Mouse (Mus musculus) limb, embryonic 11.5 days (tissue): Measurements from ENCODE around the gene Wars. TPM values are rescaled to one million over a fixed set of nuclear protein-coding genes. Genes with fewer than 3 reads are reported as not detected.

Source experiments
- ATAC-seq: fragments of 200-750 bp; cut with Nextera tagmentation; 2 replicates; pipeline ENCODE4 v1.8.0; 2017; ENCODE audit warnings: low read depth; ENCODE audit not compliant: insufficient number of reproducible peaks, low FRiP score, low TSS enrichment
- DNase-seq: peaks from one replicate; pipeline ENCODE4 v3.0.0-alpha.2; 2015; ENCODE audit warnings: low spot score
- H3K27ac ChIP-seq: fragments of 300-500 bp; sonication (generic); replicated peaks from 2 replicates; pipeline ENCODE4 v1.5.1; 2014; ENCODE audit warnings: low read depth, mild to moderate bottlenecking, low read length
- H3K27me3 ChIP-seq: fragments of 300-500 bp; sonication (generic); 2 replicates; pipeline ENCODE4 v1.6.1; 2014; ENCODE audit warnings: mild to moderate bottlenecking, low read length, mixed read lengths; ENCODE audit not compliant: control insufficient read depth, insufficient read depth
- H3K36me3 ChIP-seq: fragments of 300-500 bp; sonication (generic); 2 replicates; pipeline ENCODE4 v1.6.1; 2014; ENCODE audit warnings: mild to moderate bottlenecking, low read length, moderate library complexity, mixed read lengths; ENCODE audit not compliant: control insufficient read depth, insufficient read depth
- H3K4me1 ChIP-seq: fragments of 300-500 bp; sonication (generic); 2 replicates; pipeline ENCODE4 v1.6.1; 2014; ENCODE audit warnings: low read length, mixed read lengths; ENCODE audit not compliant: control insufficient read depth, insufficient read depth
- H3K4me2 ChIP-seq: fragments of 300-500 bp; sonication (generic); 2 replicates; pipeline ENCODE4 v1.6.1; 2014; ENCODE audit warnings: low read depth, mild to moderate bottlenecking, moderate library complexity; ENCODE audit not compliant: severe bottlenecking
- H3K4me3 ChIP-seq: fragments of 300-500 bp; sonication (generic); 2 replicates; pipeline ENCODE4 v1.5.1; 2014; ENCODE audit warnings: low read depth, low read length
- H3K9ac ChIP-seq: fragments of 300-500 bp; sonication (generic); 2 replicates; pipeline ENCODE4 v1.6.1; 2014; ENCODE audit warnings: mild to moderate bottlenecking, low read length
- H3K9me3 ChIP-seq: fragments of 300-500 bp; sonication (generic); 2 replicates; pipeline ENCODE4 v1.6.1; 2016; ENCODE audit warnings: low read length; ENCODE audit not compliant: control insufficient read depth
- WGBS: fragments of 180-500 bp; shearing (Covaris S2); extraction: QIAGEN DNeasy Blood & Tissue Kit; methylation state at CpG from one replicate; pipeline ENCODE4 v1.1.7; 2014; 5-methylcytosine and 5-hydroxymethylcytosine counted together
- polyA plus RNA-seq: library from polyadenylated mRNA; unstranded; fragments of >200 nt; fragmentation: Nextera tagmentation; extraction: Ambion mirVana; gene quantifications from 2 replicates; pipeline ENCODE4 v1.2.1, GENCODE M21; 2014

Gene Wars
- polyA plus RNA-seq, 1 experiment from 2014 or later = 117 TPM

- Histone ChIP-seq H3K4me1 (peaks cover 50% of the 10 kb centered on the region), H3K27ac (no peak overlapping the region), H3K4me3 (no peak overlapping the region), H3K9ac (no peak overlapping the region), H3K27me3 (no peaks in the 10 kb centered on the region), H3K4me2 (no peak overlapping the region), H3K9me3 (no peaks in the 10 kb centered on the region), H3K36me3 (no peaks in the 10 kb centered on the region; the same call in 1 of the 2 replicates)
- 0 out of 2 replicates have a peak, but pooled peaks have one; percentile 44 for ATAC-seq
- 49% methylated on average over 7 of the region's 7 CpGs for WGBS
- DNase-seq = peak; percentile 56
These were observed 22.6 kb upstream of the Wars start for GRCm38 (mm10) chr12:108916447-108917042.

GRCm38 (mm10) chr12:108915893-108916292 lies 21.9 kb upstream of the Wars start:
- Histone ChIP-seq H3K4me2 (no peak overlapping the region; the same call in 1 of the 2 replicates), H3K36me3 (no peaks in the 10 kb centered on the region; the same call in 1 of the 2 replicates), H3K4me3 (no peak overlapping the region), H3K27me3 (no peaks in the 10 kb centered on the region), H3K9ac (no peak overlapping the region), H3K4me1 (peaks cover 50% of the 10 kb centered on the region), H3K27ac (no peak overlapping the region), H3K9me3 (no peaks in the 10 kb centered on the region)
- peak; percentile 75 for DNase-seq
- 20% methylated on average over 6 of the region's 6 CpGs for WGBS
- peak; percentile 48; the same call in 1 of the 2 replicates for ATAC-seq

GRCm38 (mm10) chr12:108914709-108915340 lies 20.9 kb upstream of the Wars start:
- peak overlapping the region; percentile 22; the same call in 1 of the 2 replicates for H3K4me2 ChIP-seq
- no peaks in the 10 kb centered on the region for H3K27me3 ChIP-seq
- no peak overlapping the region for H3K4me3 ChIP-seq
- no peaks in the 10 kb centered on the region; the same call in 1 of the 2 replicates for H3K36me3 ChIP-seq
- H3K9ac ChIP-seq = 0 out of 2 replicates have a peak overlapping the region, but pooled peaks have one; percentile 23
- DNase-seq (peak; percentile 67), ATAC-seq (peak; percentile 44; the same call in 1 of the 2 replicates)
- peak overlapping the region; percentile 75 for H3K27ac ChIP-seq
- peaks cover 50% of the 10 kb centered on the region for H3K4me1 ChIP-seq
- H3K9me3 ChIP-seq = no peaks in the 10 kb centered on the region
- WGBS = 15% methylated on average over 12 of the region's 12 CpGs

GRCm38 (mm10) chr12:108914198-108914597 lies 20.2 kb upstream of the Wars start:
- no peak overlapping the region for H3K4me3 ChIP-seq
- H3K27me3 ChIP-seq = no peaks in the 10 kb centered on the region
- no peaks in the 10 kb centered on the region for H3K9me3 ChIP-seq
- H3K4me1 ChIP-seq = peaks cover 50% of the 10 kb centered on the region
- no peaks in the 10 kb centered on the region; the same call in 1 of the 2 replicates for H3K36me3 ChIP-seq
- 0 out of 2 replicates have a peak overlapping the region, but pooled peaks have one; percentile 23 for H3K9ac ChIP-seq
- WGBS = 45% methylated on average over 3 of the region's 3 CpGs
- DNase-seq (no peak), ATAC-seq (no peak)
- H3K27ac ChIP-seq = peak overlapping the region; percentile 75
- H3K4me2 ChIP-seq = peak overlapping the region; percentile 22; the same call in 1 of the 2 replicates

GRCm38 (mm10) chr12:108912442-108912841 lies 18.5 kb upstream of the Wars start:
- ATAC-seq = no peak
- Histone ChIP-seq H3K4me1 (peaks cover 42% of the 10 kb centered on the region), H3K4me2 (no peak overlapping the region), H3K9me3 (no peaks in the 10 kb centered on the region), H3K4me3 (no peak overlapping the region), H3K9ac (no peak overlapping the region), H3K27ac (no peak overlapping the region), H3K27me3 (no peaks in the 10 kb centered on the region), H3K36me3 (no peaks in the 10 kb centered on the region; the same call in 1 of the 2 replicates)
- WGBS = 91% methylated on average over 2 of the region's 2 CpGs
- DNase-seq = no peak

GRCm38 (mm10) chr12:108909846-108910433 lies 16.0 kb upstream of the Wars start:
- Histone ChIP-seq H3K9ac (no peak overlapping the region), H3K27me3 (no peaks in the 10 kb centered on the region), H3K4me1 (peaks cover 24% of the 10 kb centered on the region), H3K4me3 (no peak overlapping the region), H3K36me3 (no peaks in the 10 kb centered on the region; the same call in 1 of the 2 replicates), H3K27ac (no peak overlapping the region), H3K9me3 (no peaks in the 10 kb centered on the region), H3K4me2 (no peak overlapping the region)
- ATAC-seq (no peak), DNase-seq (no peak)
- WGBS = 85% methylated on average over 8 of the region's 8 CpGs

- Histone ChIP-seq H3K36me3 (no peaks in the 10 kb centered on the region), H3K4me3 (no peak overlapping the region), H3K4me1 (peaks cover 6% of the 10 kb centered on the region; the same call in 1 of the 2 replicates), H3K9ac (no peak overlapping the region), H3K9me3 (no peaks in the 10 kb centered on the region), H3K27me3 (no peaks in the 10 kb centered on the region), H3K4me2 (no peak overlapping the region), H3K27ac (no peak overlapping the region)
- 66% methylated on average over 12 of the region's 12 CpGs for WGBS
- DNase-seq (no peak), ATAC-seq (no peak)
These were observed 12.4 kb upstream of the Wars start for GRCm38 (mm10) chr12:108906398-108906797.

GRCm38 (mm10) chr12:108905620-108906302 lies 11.8 kb upstream of the Wars start:
- WGBS = 50% methylated on average over 14 of the region's 14 CpGs
- DNase-seq (no peak), ATAC-seq (no peak)
- Histone ChIP-seq H3K27ac (no peak overlapping the region), H3K36me3 (no peaks in the 10 kb centered on the region), H3K9ac (no peak overlapping the region), H3K27me3 (no peaks in the 10 kb centered on the region), H3K4me3 (no peak overlapping the region), H3K4me1 (peaks cover 6% of the 10 kb centered on the region; the same call in 1 of the 2 replicates), H3K4me2 (no peak overlapping the region), H3K9me3 (no peaks in the 10 kb centered on the region)
